Mouse (Mus musculus) layer of hippocampus, postnatal 14 days (tissue): Measurements from ENCODE around the gene Tspan9. TPM values are rescaled to one million over a fixed set of nuclear protein-coding genes. Genes with fewer than 3 reads are reported as not detected.

Experiments used
- DNase-seq, 2 experiments: peaks; one replicate each; pipeline ENCODE4 v3.0.0; 2021 to 2022; ENCODE audit warnings: low spot score in 2 of 2, mixed read lengths in 1 of 2
- total RNA-seq, 2 experiments: library from RNA; stranded (reverse); gene quantifications; 2 replicates each; pipeline ENCODE4 v1.2.3; 2021

Gene Tspan9
- total RNA-seq, 2 experiments from 2014 or later = 62.9 to 72.9 TPM

DNA sequence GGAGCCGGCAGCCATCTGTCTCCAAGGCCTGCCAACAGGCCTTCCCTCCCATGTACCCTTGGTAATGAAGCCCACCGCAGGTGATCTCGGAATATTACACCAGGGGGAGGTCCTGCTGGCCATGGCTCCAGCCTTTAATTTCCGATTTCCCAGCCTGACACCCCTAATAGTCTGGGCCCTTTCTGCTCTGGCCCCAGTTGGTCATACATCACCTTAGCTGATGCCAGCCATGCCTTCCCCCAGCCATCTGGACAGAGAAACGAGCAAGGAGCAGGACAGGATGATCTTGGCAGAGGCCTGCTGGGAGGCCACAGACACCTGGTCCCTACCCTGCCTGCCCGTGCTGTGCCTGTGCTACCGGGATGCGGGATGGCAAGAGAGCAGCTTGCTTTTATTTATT is 62.1 kb downstream of the Tspan9 start:
- DNase-seq = no peak

DNA sequence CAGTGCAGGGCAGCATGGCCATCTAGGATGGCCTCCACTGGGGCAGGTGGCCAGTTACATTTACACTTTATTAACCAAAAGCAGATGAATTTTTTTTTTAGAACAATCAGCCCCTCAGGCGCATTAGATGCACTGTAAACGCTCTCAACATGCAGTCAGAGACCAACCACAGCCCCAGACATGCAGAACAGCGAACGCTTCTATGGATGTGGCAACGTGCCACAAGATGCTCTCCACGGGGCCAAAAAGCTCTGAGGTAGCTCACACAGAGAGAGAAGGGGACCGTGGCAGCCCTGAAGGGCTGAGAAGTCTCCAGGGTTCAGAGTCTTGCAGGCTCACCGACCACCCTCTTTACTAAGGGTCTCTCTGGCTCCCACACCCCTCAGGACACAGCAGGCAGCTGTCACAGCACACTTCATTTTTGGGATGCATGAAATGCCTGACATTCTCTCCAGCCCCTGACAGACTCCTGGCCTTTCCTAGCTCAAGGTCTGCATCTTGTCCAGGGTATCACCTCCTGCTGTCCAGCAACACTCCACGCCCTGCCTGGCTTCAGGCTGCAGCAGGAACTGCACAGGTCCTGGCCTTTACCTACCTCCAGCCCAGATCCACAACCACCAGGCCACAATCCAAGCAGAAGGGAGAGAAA is 63.7 kb downstream of the Tspan9 start:
- DNase-seq = no peak

DNA sequence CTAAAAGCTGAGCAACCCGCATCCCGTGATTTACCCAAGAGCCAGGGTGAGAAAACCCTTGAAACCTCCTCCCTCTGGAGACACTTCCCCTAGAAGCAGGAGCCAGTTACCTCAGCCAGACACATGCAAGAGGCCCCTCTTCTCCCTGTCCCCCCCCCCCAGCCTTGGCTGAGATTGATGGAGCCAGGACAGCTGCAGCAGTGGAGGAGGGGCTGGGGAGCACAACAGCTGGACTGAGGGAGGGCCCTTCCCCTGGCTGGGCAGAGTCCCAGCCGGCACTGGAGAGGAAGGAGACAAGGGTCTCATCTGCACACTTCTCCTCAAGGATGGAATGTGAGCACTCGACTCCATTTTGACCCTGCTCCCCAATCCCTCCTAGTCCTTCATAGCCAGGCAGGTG is 64.9 kb downstream of the Tspan9 start:
- no peak for DNase-seq

DNA sequence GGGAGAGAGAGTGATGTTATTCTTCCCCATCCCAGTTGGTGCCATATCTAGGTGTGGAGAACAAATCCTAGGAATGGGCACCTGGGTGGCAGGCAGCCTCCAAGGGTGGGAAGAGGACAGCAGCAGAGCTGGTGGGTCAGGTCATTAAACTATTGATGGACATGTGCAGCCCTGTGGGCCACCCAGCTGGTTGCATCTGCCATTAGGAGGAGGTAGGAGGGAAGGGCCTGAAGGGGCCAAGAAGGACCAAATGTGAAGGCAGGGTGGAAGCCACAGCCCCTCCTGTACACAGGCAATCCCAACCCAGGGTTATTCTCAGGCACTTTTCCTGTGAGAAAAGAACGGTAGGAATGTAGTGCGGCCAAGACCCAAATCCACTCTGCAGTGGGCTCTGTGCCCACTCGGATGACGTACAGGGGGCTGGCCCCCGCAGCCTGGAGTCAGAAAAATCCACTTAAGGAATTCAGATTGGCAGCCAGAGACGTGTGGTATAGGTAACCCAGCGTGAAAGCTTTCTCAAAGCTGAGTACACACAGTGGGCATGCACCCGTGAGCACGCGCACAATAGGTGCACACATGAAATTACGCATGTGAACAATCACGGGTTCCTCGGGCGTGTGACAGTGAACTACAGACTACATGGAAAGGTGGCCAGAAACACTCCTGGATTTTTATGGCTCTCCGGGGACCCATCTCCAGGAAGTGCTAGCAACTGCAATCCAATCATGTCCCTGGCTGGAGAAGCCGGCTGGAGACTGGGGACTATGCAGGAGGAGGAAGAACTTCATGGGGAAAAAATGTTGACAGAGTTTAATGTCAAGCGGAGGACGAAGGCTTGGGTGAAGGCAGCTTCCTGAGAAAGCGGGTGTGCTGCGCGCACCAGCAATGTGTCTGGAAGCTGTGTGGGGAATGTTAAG is 67.0 kb downstream of the Tspan9 start:
- no peak for DNase-seq

DNA sequence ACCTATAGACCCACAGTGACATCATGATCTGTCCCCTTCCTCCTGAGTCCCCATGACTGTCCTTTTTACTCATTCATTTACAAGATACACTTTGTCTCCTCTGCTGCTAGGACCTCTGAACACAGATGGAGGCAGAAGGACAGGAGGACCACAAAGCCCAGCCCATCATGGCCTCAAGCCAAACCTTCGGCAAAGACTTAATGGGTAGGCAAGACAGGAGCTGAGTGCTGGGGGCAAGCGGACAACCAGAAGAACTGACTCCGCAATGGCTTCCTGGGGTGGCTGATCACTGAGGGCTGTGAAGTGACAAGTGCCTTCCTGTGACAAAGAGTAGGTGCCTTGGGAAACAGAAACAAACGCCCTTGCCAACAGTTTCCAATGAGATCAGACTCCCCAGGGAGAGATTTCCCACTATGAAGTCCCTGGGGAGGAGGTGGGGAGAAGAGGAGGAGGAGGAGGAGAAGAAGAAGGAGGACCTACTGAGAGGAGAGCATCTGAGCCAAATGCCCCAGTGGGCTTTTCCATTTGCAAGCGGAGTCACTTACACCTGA is 67.9 kb downstream of the Tspan9 start:
- DNase-seq = no peak

DNA sequence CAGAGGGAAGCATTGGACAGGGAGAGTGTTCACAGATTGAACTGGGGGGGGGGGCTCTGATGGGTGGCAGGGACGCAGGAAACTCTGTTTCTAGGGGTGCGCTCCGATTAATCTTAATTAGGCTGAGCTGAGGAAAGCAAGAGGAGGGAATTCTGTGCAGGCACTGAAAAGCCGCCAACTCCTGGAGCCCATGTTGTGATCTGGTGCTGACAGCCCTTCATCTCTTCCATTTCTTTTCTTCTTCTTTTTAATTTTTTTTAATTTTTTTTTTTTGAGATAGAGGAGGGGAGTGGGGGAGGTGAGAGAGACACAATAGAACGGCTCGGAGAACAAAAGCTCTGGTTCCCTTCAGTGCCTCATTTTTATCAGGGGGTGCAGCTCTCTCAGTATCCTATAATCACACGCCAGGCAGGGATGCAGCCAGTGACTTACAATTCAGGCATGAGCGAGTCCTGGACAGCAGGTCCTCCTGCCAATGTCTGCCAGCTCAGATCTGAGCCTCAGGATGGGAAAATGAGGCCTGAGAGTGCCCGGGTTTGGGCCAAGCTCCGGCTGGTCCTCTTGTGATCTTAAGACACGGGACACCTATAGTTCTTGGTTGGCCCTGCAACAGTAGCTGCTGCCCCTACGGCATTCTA is 72.4 kb downstream of the Tspan9 start:
- DNase-seq = no peak

DNA sequence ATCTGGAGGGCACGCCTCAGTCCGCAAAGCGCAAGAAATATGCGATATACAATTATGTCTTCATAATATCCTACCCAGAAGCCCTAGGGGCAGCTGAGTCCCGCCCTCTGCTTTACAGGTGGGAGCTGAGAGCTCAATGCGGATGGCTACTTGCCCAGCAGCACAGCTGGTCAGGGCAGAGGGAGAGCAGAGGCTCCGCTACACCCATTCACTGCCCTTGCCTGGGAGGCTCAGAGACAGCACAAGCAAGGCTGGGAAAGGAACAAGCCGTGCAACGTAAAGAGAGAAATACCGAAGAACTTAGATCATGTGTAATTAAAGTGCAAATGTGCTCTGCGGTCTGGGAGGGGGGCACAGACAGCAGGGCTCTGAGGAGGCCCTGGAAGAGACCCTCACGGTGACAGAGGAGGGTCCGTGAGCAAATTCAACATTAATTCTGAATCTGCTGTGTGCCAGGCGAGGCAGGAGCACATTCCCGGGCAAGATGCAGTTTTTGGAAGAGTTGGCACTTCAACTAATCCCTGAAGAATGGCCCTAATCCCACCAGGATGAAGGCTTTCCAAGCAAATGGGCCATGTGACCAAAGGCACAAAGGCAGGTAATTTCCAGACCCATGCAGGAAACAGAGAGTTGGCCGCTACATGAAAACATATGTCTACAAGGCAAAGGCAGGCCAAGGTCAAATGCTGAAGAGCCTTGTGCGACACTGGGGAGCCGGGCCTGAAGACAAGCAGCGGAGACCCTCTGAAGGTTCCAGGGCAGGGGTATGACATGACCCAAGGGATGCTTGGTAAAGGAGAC is 73.1 kb downstream of the Tspan9 start:
- no peak for DNase-seq

DNA sequence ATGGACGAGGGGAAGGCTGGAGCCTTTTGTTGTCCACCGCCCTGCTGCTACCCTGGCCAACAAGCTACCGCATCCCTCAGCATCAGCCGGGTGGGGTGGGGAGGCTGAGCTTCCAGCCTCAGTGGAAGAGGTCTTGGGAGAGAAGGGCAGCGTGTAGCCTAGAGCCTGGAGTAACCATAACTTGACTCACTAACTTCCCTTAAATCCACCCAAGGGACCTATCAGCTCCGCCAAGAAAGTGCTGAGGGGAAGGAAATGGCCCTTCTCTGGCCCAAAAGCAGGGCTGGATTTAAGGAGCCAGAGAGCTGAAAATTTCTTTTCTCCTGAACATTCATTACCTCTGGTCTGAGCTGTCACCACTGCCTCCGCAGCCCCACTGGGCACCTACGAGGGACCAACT is 75.2 kb downstream of the Tspan9 start:
- DNase-seq = no peak

DNA sequence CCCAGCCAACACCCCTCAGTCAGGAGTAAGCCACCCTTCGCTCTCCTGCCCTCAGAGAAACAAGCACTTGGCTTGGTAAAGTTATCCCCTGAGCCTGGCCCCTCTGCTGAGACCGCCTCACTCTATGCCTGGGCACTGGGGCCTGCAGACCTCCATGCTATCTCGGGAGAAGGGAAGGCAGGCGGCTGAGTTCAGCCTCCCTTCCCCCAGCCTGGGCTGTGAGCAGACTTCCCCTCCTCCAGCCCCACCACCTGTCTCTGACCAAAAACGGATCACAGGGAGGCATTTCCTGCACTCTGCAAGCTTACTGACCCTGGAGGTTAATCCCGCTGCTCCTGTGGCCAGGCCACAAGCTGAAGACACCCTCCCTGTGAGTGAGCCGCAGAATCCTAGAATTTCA is 77.4 kb downstream of the Tspan9 start:
- DNase-seq = no peak

DNA sequence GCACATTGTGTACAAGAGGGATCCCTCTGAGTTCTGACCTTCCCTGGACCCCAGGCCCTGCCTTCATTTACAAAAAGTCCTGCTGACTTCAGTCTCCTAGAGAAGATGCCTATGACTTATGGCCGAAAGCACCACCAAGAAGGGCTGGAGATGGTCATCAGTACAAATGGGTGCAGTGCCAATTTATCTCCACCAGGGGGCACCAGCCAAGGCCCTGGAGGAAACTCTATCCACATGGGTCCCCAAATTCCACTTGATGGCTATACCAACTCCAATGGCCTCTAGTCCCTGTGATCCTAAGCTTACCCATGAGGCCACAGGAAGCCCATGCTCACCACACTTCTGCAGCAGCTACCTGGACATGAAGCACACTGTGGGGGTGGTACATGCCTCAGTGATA is 79.9 kb downstream of the Tspan9 start:
- no peak for DNase-seq

DNA sequence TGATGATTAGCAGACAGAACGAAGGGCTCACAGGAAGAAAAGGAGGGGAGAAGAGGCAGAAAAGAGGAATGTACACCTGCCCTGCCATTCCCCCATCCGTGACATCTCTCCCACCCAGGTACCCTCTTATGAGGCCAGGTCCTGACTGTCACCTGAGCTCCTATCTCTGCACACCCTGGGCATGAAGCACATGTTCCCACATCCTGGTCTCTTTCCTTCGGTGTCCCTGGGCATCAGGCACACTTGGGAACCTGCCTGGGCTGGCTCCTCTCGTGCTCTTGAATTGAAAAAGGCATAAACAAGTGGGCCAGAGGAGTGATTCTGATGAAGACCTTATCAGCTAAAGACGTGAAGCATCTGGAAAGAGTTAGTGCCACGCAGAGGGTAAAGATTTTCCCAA is 80.6 kb downstream of the Tspan9 start:
- DNase-seq = no peak

DNA sequence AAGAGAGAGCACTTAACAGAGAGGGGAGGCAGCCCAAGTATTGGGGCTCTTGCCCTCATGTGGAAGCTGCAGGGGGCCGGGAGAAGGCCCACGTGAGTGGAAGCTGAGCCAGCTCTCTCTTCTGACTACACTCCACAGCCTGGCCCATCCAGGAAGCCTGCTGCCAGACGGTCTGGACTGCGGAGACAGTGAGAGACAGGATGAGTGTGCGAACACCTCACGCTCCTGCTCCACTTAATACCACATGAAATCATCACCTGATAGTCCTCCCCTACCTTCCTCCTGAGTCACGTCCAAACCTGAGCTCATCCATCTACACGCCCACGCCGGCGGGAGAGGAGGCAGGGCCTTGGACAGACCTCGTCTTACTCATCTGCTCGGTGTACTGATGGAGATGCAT is 81.2 kb downstream of the Tspan9 start:
- DNase-seq = no peak

DNA sequence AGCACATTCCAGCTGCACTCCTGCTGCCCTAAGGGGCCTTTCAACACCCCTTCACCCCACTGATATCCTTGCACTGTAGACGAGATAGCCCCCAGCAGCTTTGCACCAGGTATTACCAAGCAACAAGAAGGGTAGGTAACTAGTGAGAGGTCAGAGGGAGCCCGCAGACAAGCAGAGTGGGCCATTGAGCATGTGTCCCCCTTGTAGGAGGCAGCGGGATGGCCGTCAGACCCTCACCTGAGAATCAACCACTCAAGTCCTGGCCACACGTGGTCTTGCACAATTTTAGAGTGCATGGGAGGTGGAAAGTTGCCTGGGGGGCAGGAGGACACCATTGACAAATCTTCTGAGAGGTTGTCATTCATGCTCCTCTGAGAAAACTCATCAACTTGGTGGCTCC is 82.1 kb downstream of the Tspan9 start:
- no peak for DNase-seq

DNA sequence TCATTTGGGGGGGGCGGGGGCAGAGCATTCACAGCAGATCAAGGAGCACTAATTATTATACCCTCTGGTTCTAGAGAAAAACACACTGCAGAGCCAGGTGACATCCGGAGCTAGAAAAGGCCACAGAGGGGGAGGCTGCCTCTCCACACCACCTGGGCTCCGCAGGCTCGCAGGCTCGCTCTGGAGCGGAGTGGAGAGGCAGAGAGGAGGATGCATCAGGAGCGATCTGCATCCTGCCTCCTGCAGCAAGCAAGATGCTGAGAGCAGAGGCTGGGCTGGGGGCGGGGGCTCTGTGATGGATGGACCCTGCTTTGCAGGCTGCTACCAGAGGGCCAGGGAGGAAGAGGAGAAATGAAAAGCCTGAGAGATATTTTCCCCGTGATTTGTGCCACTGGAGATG is 84.8 kb downstream of the Tspan9 start:
- no peak for DNase-seq

DNA sequence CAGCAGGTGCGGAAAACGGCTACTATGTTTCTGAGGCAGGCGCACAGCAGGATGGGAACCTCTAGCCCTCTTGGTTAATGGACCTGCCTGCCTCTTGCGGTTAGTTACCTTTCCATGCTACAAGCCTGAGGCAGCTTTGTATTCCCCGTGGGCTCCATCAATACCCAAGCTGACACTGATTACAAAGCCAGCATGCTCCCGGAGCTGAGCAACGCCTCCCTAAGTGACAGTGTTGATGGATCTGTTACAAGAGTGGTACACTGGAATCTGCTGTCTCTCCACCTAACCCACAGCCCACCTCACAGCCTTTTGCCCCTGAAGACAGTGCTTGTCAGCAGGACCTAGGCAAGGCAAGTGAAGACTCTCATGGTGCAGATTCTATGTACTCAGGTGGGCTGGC is 85.2 kb downstream of the Tspan9 start:
- DNase-seq = no peak

DNA sequence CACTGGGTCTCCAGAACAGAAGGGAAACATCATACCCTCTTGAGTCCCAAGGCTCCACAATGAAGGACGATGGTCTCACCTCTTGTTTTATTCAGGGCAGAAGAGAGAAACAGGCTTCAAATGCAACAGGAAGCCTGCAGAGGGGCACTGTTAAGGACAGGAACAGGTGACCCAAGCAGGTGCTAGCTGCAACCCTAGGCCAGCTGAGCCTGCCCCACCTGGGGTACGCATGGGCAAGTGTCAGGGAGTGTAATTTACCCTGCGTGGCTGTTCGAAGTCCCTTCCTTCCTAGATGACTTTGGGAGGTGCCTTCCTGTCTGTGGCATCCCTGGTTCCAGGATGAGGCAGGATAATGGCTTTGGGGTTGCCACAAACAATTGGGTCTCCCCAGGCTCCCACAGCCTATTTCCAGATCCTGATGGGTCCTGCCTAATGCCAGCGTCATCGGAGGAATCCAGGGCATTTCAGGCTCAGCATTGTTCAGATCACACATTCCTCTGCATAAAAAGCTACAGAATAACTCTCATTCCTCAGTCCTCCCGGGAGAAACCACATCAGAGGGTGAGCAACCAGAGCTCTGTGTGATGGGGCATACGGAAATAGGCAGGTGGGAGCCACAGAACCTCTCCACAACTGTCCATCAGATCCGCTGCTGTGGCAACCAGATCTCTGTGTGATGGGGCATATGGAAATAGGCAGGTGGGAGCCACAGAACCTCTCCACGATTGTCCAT is 90.2 kb downstream of the Tspan9 start:
- DNase-seq = no peak

DNA sequence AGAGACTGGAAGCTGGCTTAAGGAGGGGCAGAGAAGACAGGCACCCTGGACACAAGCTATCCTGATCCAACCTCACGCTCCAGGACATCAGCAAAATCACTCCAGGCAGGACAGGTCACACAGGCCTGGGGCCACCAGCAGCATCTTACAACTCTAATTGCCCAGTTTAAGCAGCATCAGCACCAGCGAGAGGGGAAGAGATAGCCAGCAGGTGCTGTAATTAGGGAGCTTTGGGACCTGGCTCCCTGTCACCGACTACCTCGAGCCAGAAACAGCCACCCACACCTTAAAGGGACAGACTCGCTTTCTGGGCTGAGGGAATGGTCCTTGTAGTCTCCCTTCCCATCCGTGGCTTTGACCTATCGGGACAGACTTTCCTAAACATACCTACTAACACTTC is 95.7 kb downstream of the Tspan9 start:
- no peak for DNase-seq

DNA sequence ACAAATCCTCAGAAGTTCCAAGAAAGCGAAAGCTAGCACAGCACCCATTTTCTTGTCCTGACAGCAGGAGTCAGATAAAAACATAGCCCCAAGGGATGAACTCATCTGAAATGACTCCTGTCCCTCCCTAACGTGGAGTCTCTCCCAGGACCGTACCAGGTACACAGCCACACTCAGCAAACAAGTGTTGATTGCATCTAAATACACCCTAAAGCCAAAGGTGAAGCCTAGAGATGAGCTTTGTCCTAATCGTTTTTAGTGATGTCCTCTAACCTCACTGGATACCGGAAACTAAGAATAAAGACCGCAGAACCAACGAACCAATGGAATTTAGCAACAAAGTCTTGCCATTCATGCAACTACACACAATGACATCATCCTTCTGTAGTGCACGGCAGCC is 96.2 kb downstream of the Tspan9 start:
- DNase-seq = no peak

DNA sequence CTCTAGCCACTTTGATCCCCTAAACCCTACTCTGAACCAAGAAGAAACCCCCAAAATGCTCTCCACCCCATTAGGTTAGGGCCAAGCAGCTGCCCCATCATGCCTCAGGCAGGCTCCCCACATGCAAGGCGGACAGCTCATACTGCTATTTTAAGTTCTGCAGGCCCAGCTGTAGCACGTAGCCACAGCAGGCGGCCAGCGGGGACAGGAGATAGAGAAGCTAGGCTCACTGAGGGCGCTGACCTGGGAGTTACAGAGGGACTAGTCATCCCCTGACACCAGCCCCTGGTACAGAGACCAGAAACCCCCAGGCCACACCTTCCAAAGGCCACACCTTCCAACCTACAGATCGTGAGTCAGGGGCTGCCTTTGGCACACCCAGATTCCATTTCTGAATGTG is 96.6 kb downstream of the Tspan9 start:
- DNase-seq = no peak

DNA sequence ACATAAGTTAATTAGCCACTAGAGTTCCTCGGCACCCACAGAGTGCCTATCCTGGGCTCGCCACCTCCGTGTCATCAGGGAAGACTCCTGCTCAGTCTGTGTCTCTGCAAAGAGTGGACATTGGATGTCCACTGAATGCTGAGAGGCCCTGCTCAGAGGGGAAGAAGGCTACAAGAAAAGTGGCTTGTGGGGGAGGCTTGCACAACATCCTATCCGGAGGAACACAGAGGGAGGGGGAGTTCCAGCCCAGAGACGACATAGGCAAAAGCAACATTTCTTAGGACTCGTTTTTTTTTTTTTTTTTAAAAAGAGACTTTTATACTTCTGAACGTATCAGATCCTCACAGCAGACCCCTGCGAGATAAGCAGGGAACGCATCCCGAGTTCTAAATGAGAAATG is 98.7 kb downstream of the Tspan9 start:
- DNase-seq = no peak

DNA sequence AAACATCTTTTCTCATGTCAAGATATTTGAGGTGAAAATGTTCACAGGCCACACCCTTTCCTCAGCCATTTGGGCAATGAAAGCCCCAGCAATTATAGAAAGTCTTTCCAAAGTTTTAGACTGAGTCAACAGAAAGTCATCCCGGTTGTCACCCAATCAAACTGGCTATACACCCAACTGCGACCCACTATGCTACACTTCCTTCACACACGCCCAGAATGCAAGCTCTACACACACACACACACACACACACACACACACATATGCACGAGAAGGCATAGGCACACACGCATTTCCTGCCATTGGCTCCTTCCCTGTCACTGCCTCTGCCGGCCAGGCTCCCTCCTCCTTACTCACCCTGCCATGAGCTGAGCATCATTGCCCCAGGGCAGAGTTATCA is 99.9 kb downstream of the Tspan9 start:
- DNase-seq = no peak
